Mouse (Mus musculus): ENCODE measurements around the gene Taf11. TPM values are rescaled to one million over a fixed set of nuclear protein-coding genes. Genes with fewer than 3 reads are reported as not detected.
A peak's percentile ranks its signal among the peaks of the same experiment; 100 is the strongest.

The Taf11 gene
- polyA plus RNA-seq, 1 experiment = 3.9 TPM

- TF ChIP-seq CTCF (IDR thresholded peaks at IDR 0.05; ENCODE audit: extremely low read depth, insufficient read length, insufficient replicate concordance, low read depth, low read length) (peak; percentile 44; the same call in 1 of the 2 replicates), POLR2A (IDR thresholded peaks at IDR 0.05; ENCODE audit: low read depth, low read length) (no peak)
- H3K27me3 ChIP-seq (ENCODE audit: control insufficient read depth, insufficient read depth, low read length) = no peaks in the 10 kb centered on the region
- WGBS = 0% methylated on average over 12 of the region's 12 CpGs
- peaks cover 13% of the 10 kb centered on the region; the same call in 1 of the 2 replicates for H3K4me1 ChIP-seq (ENCODE audit: control insufficient read depth, insufficient read depth, insufficient read length, low read length)
- peak overlapping the region; percentile 57 for H3K27ac ChIP-seq (ENCODE audit: insufficient read depth, low read depth, low read length)
- H3K36me3 ChIP-seq (ENCODE audit: control insufficient read depth, insufficient read depth, low read length) = peaks cover 4% of the 10 kb centered on the region; the same call in 1 of the 2 replicates
- peak overlapping the region; percentile 91 for H3K4me3 ChIP-seq (ENCODE audit: low read depth, low read length)
Observed at GRCm38 (mm10) chr17:27908206-27908887, 1.3 kb downstream of the Taf11 start.

- Histone ChIP-seq H3K4me3 (ENCODE audit: low read depth, low read length) (peak overlapping the region; percentile 91), H3K27me3 (ENCODE audit: control insufficient read depth, insufficient read depth, low read length) (no peaks in the 10 kb centered on the region), H3K27ac (ENCODE audit: insufficient read depth, low read depth, low read length) (0 out of 2 replicates have a peak overlapping the region, but pooled peaks have one; percentile 36), H3K4me1 (ENCODE audit: control insufficient read depth, insufficient read depth, insufficient read length, low read length) (peaks cover 6% of the 10 kb centered on the region; the same call in 1 of the 2 replicates), H3K36me3 (ENCODE audit: control insufficient read depth, insufficient read depth, low read length) (peaks cover 10% of the 10 kb centered on the region)
- WGBS = under 1% methylated on average over 45 of the region's 45 CpGs
- TF ChIP-seq POLR2A (IDR thresholded peaks at IDR 0.05; ENCODE audit: low read depth, low read length) (no peak), CTCF (IDR thresholded peaks at IDR 0.05; ENCODE audit: extremely low read depth, insufficient read length, insufficient replicate concordance, low read depth, low read length) (no peak)
Observed at GRCm38 (mm10) chr17:27907512-27908205, 2.0 kb downstream of the Taf11 start.

- no peaks in the 10 kb centered on the region for H3K4me1 ChIP-seq (ENCODE audit: control insufficient read depth, insufficient read depth, insufficient read length, low read length)
- H3K4me3 ChIP-seq (ENCODE audit: low read depth, low read length) = no peak overlapping the region
- WGBS = 77% methylated on average over 19 of the region's 19 CpGs
- peaks cover 31% of the 10 kb centered on the region for H3K36me3 ChIP-seq (ENCODE audit: control insufficient read depth, insufficient read depth, low read length)
- no peaks in the 10 kb centered on the region for H3K27me3 ChIP-seq (ENCODE audit: control insufficient read depth, insufficient read depth, low read length)
- TF ChIP-seq CTCF (IDR thresholded peaks at IDR 0.05; ENCODE audit: extremely low read depth, insufficient read length, insufficient replicate concordance, low read depth, low read length) (no peak), POLR2A (IDR thresholded peaks at IDR 0.05; ENCODE audit: low read depth, low read length) (no peak)
- no peak overlapping the region for H3K27ac ChIP-seq (ENCODE audit: insufficient read depth, low read depth, low read length)
Observed at GRCm38 (mm10) chr17:27886499-27887210, 23.0 kb downstream of the Taf11 start.

GRCm38 (mm10) chr17:27883994-27884393 is 25.6 kb downstream of the Taf11 start:
- Histone ChIP-seq H3K27me3 (ENCODE audit: control insufficient read depth, insufficient read depth, low read length) (no peaks in the 10 kb centered on the region), H3K4me3 (ENCODE audit: low read depth, low read length) (no peak overlapping the region), H3K27ac (ENCODE audit: insufficient read depth, low read depth, low read length) (no peak overlapping the region), H3K36me3 (ENCODE audit: control insufficient read depth, insufficient read depth, low read length) (peaks cover 30% of the 10 kb centered on the region), H3K4me1 (ENCODE audit: control insufficient read depth, insufficient read depth, insufficient read length, low read length) (no peaks in the 10 kb centered on the region)
- TF ChIP-seq CTCF (IDR thresholded peaks at IDR 0.05; ENCODE audit: extremely low read depth, insufficient read length, insufficient replicate concordance, low read depth, low read length) (no peak), POLR2A (IDR thresholded peaks at IDR 0.05; ENCODE audit: low read depth, low read length) (no peak)
- 91% methylated on average over 6 of the region's 6 CpGs for WGBS

GRCm38 (mm10) chr17:27883129-27883528 is 26.5 kb downstream of the Taf11 start:
- no peak overlapping the region for H3K4me3 ChIP-seq (ENCODE audit: low read depth, low read length)
- 87% methylated on average over 8 of the region's 8 CpGs for WGBS
- TF ChIP-seq CTCF (IDR thresholded peaks at IDR 0.05; ENCODE audit: extremely low read depth, insufficient read length, insufficient replicate concordance, low read depth, low read length) (no peak), POLR2A (IDR thresholded peaks at IDR 0.05; ENCODE audit: low read depth, low read length) (no peak)
- H3K27me3 ChIP-seq (ENCODE audit: control insufficient read depth, insufficient read depth, low read length) = no peaks in the 10 kb centered on the region
- no peaks in the 10 kb centered on the region for H3K4me1 ChIP-seq (ENCODE audit: control insufficient read depth, insufficient read depth, insufficient read length, low read length)
- H3K27ac ChIP-seq (ENCODE audit: insufficient read depth, low read depth, low read length) = no peak overlapping the region
- H3K36me3 ChIP-seq (ENCODE audit: control insufficient read depth, insufficient read depth, low read length) = peaks cover 30% of the 10 kb centered on the region

- H3K36me3 ChIP-seq (ENCODE audit: control insufficient read depth, insufficient read depth, low read length) = peaks cover 24% of the 10 kb centered on the region
- TF ChIP-seq POLR2A (IDR thresholded peaks at IDR 0.05; ENCODE audit: low read depth, low read length) (no peak), CTCF (IDR thresholded peaks at IDR 0.05; ENCODE audit: extremely low read depth, insufficient read length, insufficient replicate concordance, low read depth, low read length) (peak; percentile 34; the same call in 1 of the 2 replicates)
- WGBS = 79% methylated on average over 11 of the region's 11 CpGs
Observed at GRCm38 (mm10) chr17:27881518-27881917, 28.1 kb downstream of the Taf11 start.

More at GRCm38 (mm10) chr17:27881518-27881917, 28.1 kb downstream of the Taf11 start:
- Histone ChIP-seq H3K4me1 (ENCODE audit: control insufficient read depth, insufficient read depth, insufficient read length, low read length) (no peaks in the 10 kb centered on the region), H3K27me3 (ENCODE audit: control insufficient read depth, insufficient read depth, low read length) (no peaks in the 10 kb centered on the region), H3K4me3 (ENCODE audit: low read depth, low read length) (no peak overlapping the region), H3K27ac (ENCODE audit: insufficient read depth, low read depth, low read length) (no peak overlapping the region)
